Mouse (Mus musculus): Measurements from ENCODE around the gene Gatad2a. TPM values are rescaled to one million over a fixed set of nuclear protein-coding genes. Genes with fewer than 3 reads are reported as not detected.
A peak's percentile ranks its signal among the peaks of the same experiment; 100 is the strongest.

Gatad2a gene
- total RNA-seq, 2 experiments from 2014 or later, result 54.0 to 75.1 TPM

GRCm38 (mm10) chr8:69879678-69880077 is 116.5 kb downstream of the Gatad2a start:
- no peak for ATAC-seq (replicated peaks; ENCODE audit: poor library complexity)

- no peak for ATAC-seq (replicated peaks; ENCODE audit: poor library complexity)
These were observed 118.2 kb downstream of the Gatad2a start for GRCm38 (mm10) chr8:69877992-69878391.

- no peak for ATAC-seq (replicated peaks; ENCODE audit: poor library complexity)
These were observed 118.8 kb downstream of the Gatad2a start for GRCm38 (mm10) chr8:69877396-69877795.

- no peak for ATAC-seq (replicated peaks; ENCODE audit: poor library complexity)
These were observed 119.2 kb downstream of the Gatad2a start for GRCm38 (mm10) chr8:69876967-69877366.

- no peak for ATAC-seq (replicated peaks; ENCODE audit: poor library complexity)
These were observed 120.1 kb downstream of the Gatad2a start for GRCm38 (mm10) chr8:69876097-69876496.

- ATAC-seq (replicated peaks; ENCODE audit: poor library complexity), result no peak
These were observed 121.5 kb downstream of the Gatad2a start for GRCm38 (mm10) chr8:69874654-69875053.

- ATAC-seq (replicated peaks; ENCODE audit: poor library complexity), result peak; percentile 66
These were observed 122.0 kb downstream of the Gatad2a start for GRCm38 (mm10) chr8:69874155-69874554.

- no peak for ATAC-seq (replicated peaks; ENCODE audit: poor library complexity)
These were observed 125.3 kb downstream of the Gatad2a start for GRCm38 (mm10) chr8:69870907-69871306.

- ATAC-seq (replicated peaks; ENCODE audit: poor library complexity), result no peak
These were observed 126.0 kb downstream of the Gatad2a start for GRCm38 (mm10) chr8:69870003-69870765.

GRCm38 (mm10) chr8:69867696-69868326 is 128.4 kb downstream of the Gatad2a start:
- ATAC-seq (replicated peaks; ENCODE audit: poor library complexity), result no peak

GRCm38 (mm10) chr8:69864180-69864579 is 132.0 kb downstream of the Gatad2a start:
- no peak for ATAC-seq (replicated peaks; ENCODE audit: poor library complexity)

GRCm38 (mm10) chr8:69863387-69864020 is 132.7 kb downstream of the Gatad2a start:
- ATAC-seq (replicated peaks; ENCODE audit: poor library complexity), result peak; percentile 43

- peak; percentile 54; the same call in 1 of the 2 replicates for ATAC-seq (replicated peaks; ENCODE audit: poor library complexity)
These were observed 134.9 kb downstream of the Gatad2a start for GRCm38 (mm10) chr8:69861251-69861650.

GRCm38 (mm10) chr8:69860807-69861206 is 135.4 kb downstream of the Gatad2a start:
- peak; percentile 67 for ATAC-seq (replicated peaks; ENCODE audit: poor library complexity)

Other genes starting within 250 kb of the Gatad2a start
- gene Zfp963, start 246.4 kb downstream of the Gatad2a start, total RNA-seq (2015), result 4.3 and 4.5 TPM in 2 replicates
- 3.7 and 7.5 TPM in 2 replicates for gene Zfp963, start 246.4 kb downstream of the Gatad2a start, total RNA-seq (2017)
- gene Gm20422, start 221.5 kb downstream of the Gatad2a start, total RNA-seq (2015), result not detected in 2 replicates
- 0.29 TPM in 1 of 2 replicates, not detected in the other for gene Gm20422, start 221.5 kb downstream of the Gatad2a start, total RNA-seq (2017)
- 24.8 and 26.1 TPM in 2 replicates for gene Atp13a1, start 205.2 kb downstream of the Gatad2a start, total RNA-seq (2015)
- 17.8 and 19.4 TPM in 2 replicates for gene Atp13a1, start 205.2 kb downstream of the Gatad2a start, total RNA-seq (2017)
- 17.6 and 18.7 TPM in 2 replicates for gene Zfp866, start 205.2 kb downstream of the Gatad2a start, total RNA-seq (2015)
- gene Zfp866, start 205.2 kb downstream of the Gatad2a start, total RNA-seq (2017), result 17.8 and 28.2 TPM in 2 replicates
- 17.5 and 27.6 TPM in 2 replicates for gene Gmip, start 187.7 kb downstream of the Gatad2a start, total RNA-seq (2015)
- 34.3 and 39.6 TPM in 2 replicates for gene Gmip, start 187.7 kb downstream of the Gatad2a start, total RNA-seq (2017)
- 6.8 and 8.5 TPM in 2 replicates for gene Lpar2, start 174.0 kb downstream of the Gatad2a start, total RNA-seq (2015)
- gene Lpar2, start 174.0 kb downstream of the Gatad2a start, total RNA-seq (2017), result 1.3 and 1.6 TPM in 2 replicates
- gene Pbx4, start 163.9 kb downstream of the Gatad2a start, total RNA-seq (2015), result 6.8 and 10.2 TPM in 2 replicates
- gene Pbx4, start 163.9 kb downstream of the Gatad2a start, total RNA-seq (2017), result 13.3 and 15.0 TPM in 2 replicates
- gene Cilp2, start 108.7 kb downstream of the Gatad2a start, total RNA-seq (2015), result not detected in 2 replicates
- gene Cilp2, start 108.7 kb downstream of the Gatad2a start, total RNA-seq (2017), result not detected in 2 replicates
- 0.49 and 0.52 TPM in 2 replicates for gene Tssk6, start 94.2 kb downstream of the Gatad2a start, total RNA-seq (2015)
- 0.08 and 0.57 TPM in 2 replicates for gene Tssk6, start 94.2 kb downstream of the Gatad2a start, total RNA-seq (2017)
- 48.2 and 51.8 TPM in 2 replicates for gene Ndufa13, start 93.8 kb downstream of the Gatad2a start, total RNA-seq (2015)
- 99.5 and 114 TPM in 2 replicates for gene Ndufa13, start 93.8 kb downstream of the Gatad2a start, total RNA-seq (2017)
- gene Yjefn3, start 93.7 kb downstream of the Gatad2a start, total RNA-seq (2015), result not detected in 2 replicates
- gene Yjefn3, start 93.7 kb downstream of the Gatad2a start, total RNA-seq (2017), result 0.37 TPM in 1 of 2 replicates, not detected in the other
- 24.0 and 24.6 TPM in 2 replicates for gene Mau2, start 46.4 kb upstream of the Gatad2a start, total RNA-seq (2015)
- gene Mau2, start 46.4 kb upstream of the Gatad2a start, total RNA-seq (2017), result 24.0 and 26.7 TPM in 2 replicates
- gene Sugp1, start 46.4 kb upstream of the Gatad2a start, total RNA-seq (2015), result 8.4 and 11.4 TPM in 2 replicates
- 22.2 and 32.1 TPM in 2 replicates for gene Sugp1, start 46.4 kb upstream of the Gatad2a start, total RNA-seq (2017)
- gene Tm6sf2, start 76.5 kb upstream of the Gatad2a start, total RNA-seq (2015), result 0.54 TPM in 1 of 2 replicates, not detected in the other
- gene Tm6sf2, start 76.5 kb upstream of the Gatad2a start, total RNA-seq (2017), result not detected in 2 replicates
- gene Hapln4, start 87.1 kb upstream of the Gatad2a start, total RNA-seq (2015), result not detected in 2 replicates
- gene Hapln4, start 87.1 kb upstream of the Gatad2a start, total RNA-seq (2017), result not detected in 2 replicates
- gene Ncan, start 124.5 kb upstream of the Gatad2a start, total RNA-seq (2015), result not detected in 2 replicates
- gene Ncan, start 124.5 kb upstream of the Gatad2a start, total RNA-seq (2017), result not detected in 2 replicates
- gene Nr2c2ap, start 134.9 kb upstream of the Gatad2a start, total RNA-seq (2015), result 38.4 and 45.6 TPM in 2 replicates
- 11.6 and 13.2 TPM in 2 replicates for gene Nr2c2ap, start 134.9 kb upstream of the Gatad2a start, total RNA-seq (2017)
- 8.0 and 8.5 TPM in 2 replicates for gene Rfxank, start 142.8 kb upstream of the Gatad2a start, total RNA-seq (2015)
- 5.7 and 5.9 TPM in 2 replicates for gene Rfxank, start 142.8 kb upstream of the Gatad2a start, total RNA-seq (2017)
- 42.0 and 43.3 TPM in 2 replicates for gene Borcs8, start 143.1 kb upstream of the Gatad2a start, total RNA-seq (2015)
- gene Borcs8, start 143.1 kb upstream of the Gatad2a start, total RNA-seq (2017), result 32.0 and 35.2 TPM in 2 replicates
- not detected in 2 replicates for gene Mef2b, start 143.3 kb upstream of the Gatad2a start, total RNA-seq (2015)
- gene Mef2b, start 143.3 kb upstream of the Gatad2a start, total RNA-seq (2017), result not detected in 2 replicates
- gene Tmem161a, start 176.0 kb upstream of the Gatad2a start, total RNA-seq (2015), result 9.0 and 16.0 TPM in 2 replicates
- 11.2 and 11.3 TPM in 2 replicates for gene Tmem161a, start 176.0 kb upstream of the Gatad2a start, total RNA-seq (2017)
- gene Slc25a42, start 215.9 kb upstream of the Gatad2a start, total RNA-seq (2015), result 2.5 and 2.8 TPM in 2 replicates
- gene Slc25a42, start 215.9 kb upstream of the Gatad2a start, total RNA-seq (2017), result 1.4 and 2.4 TPM in 2 replicates
- gene Sugp2, start 237.8 kb upstream of the Gatad2a start, total RNA-seq (2015), result 32.2 and 53.8 TPM in 2 replicates
- 44.2 and 45.7 TPM in 2 replicates for gene Sugp2, start 237.8 kb upstream of the Gatad2a start, total RNA-seq (2017)
- 7.1 and 9.2 TPM in 2 replicates for gene Armc6, start 238.1 kb upstream of the Gatad2a start, total RNA-seq (2015)
- gene Armc6, start 238.1 kb upstream of the Gatad2a start, total RNA-seq (2017), result 3.2 and 5.3 TPM in 2 replicates